Mouse (Mus musculus): ENCODE results near the gene Slc25a18. TPM values are rescaled to one million over a fixed set of nuclear protein-coding genes. Genes with fewer than 3 reads are reported as not detected.
A peak's percentile ranks its signal among the peaks of the same experiment; 100 is the strongest.

Gene Slc25a18
- polyA plus RNA-seq, 1 experiment from 2014 or later, result 3.5 TPM

DNA sequence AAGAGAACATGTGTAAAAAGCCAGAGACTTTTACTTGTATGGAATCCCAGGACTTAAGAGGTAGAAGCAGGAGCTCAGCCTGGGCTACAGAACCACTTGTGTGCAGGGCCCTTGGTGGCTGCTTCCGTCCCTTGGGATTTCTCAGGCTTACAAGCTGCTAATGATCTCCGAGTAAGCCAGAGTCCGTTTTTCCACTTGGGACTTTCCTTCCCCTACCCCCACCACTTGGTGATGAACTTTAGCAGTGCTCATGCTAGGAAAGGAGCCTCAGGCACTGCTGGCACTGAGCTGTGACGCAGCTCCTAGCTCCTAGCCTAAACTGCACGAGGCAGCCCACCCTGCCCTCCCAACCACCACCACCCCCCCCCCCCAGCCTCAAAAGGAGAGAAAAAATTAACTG is 17.3 kb downstream of the Slc25a18 start:
- Histone ChIP-seq H3K27ac (ENCODE audit: low read length) (no peak overlapping the region), H3K4me1 (replicated peaks; ENCODE audit: control insufficient read depth, insufficient read depth, low read length) (no peaks in the 10 kb centered on the region), H3K27me3 (replicated peaks; ENCODE audit: control insufficient read depth, insufficient read depth, low read length) (no peaks in the 10 kb centered on the region), H3K36me3 (ENCODE audit: control insufficient read depth, insufficient read depth) (peaks cover 17% of the 10 kb centered on the region), H3K9ac (replicated peaks; ENCODE audit: low read depth, low read length) (no peak overlapping the region), H3K4me3 (replicated peaks; ENCODE audit: low read length) (no peak overlapping the region), H3K4me2 (ENCODE audit: low read length) (no peak overlapping the region), H3K9me3 (ENCODE audit: control insufficient read depth, low read length) (no peaks in the 10 kb centered on the region)
- 84% methylated on average over 5 of the region's 5 CpGs for WGBS
- no peak for ATAC-seq

DNA sequence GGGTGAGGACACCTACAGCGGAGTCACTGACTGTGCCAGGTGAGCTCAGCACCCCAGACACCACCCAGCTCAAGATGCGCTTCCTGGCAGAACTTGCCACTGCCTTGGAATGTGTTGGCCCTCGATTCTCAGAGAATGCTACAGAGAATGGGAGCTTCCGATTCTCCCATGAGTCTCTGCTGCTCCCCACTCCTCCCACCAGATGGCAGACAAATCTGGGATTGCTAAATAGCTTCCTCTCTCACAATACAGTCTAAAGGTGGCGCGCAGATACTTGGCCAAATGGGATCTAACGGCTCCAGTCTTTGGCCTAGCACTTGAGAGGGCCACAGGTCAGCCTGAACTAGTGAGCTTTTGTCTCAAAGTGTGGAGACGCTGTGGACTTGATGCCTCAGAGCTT is 19.6 kb downstream of the Slc25a18 start:
- H3K27ac ChIP-seq (ENCODE audit: low read length), result no peak overlapping the region
- H3K9me3 ChIP-seq (ENCODE audit: control insufficient read depth, low read length), result no peaks in the 10 kb centered on the region
- no peak overlapping the region for H3K4me2 ChIP-seq (ENCODE audit: low read length)
- H3K4me3 ChIP-seq (replicated peaks; ENCODE audit: low read length), result no peak overlapping the region
- H3K36me3 ChIP-seq (ENCODE audit: control insufficient read depth, insufficient read depth), result peaks cover 26% of the 10 kb centered on the region
- 76% methylated on average over 8 of the region's 8 CpGs for WGBS
- H3K4me1 ChIP-seq (replicated peaks; ENCODE audit: control insufficient read depth, insufficient read depth, low read length), result no peaks in the 10 kb centered on the region
- no peak overlapping the region for H3K9ac ChIP-seq (replicated peaks; ENCODE audit: low read depth, low read length)
- no peaks in the 10 kb centered on the region for H3K27me3 ChIP-seq (replicated peaks; ENCODE audit: control insufficient read depth, insufficient read depth, low read length)
- 0 out of 2 replicates have a peak, but pooled peaks have one; percentile 29 for ATAC-seq

DNA sequence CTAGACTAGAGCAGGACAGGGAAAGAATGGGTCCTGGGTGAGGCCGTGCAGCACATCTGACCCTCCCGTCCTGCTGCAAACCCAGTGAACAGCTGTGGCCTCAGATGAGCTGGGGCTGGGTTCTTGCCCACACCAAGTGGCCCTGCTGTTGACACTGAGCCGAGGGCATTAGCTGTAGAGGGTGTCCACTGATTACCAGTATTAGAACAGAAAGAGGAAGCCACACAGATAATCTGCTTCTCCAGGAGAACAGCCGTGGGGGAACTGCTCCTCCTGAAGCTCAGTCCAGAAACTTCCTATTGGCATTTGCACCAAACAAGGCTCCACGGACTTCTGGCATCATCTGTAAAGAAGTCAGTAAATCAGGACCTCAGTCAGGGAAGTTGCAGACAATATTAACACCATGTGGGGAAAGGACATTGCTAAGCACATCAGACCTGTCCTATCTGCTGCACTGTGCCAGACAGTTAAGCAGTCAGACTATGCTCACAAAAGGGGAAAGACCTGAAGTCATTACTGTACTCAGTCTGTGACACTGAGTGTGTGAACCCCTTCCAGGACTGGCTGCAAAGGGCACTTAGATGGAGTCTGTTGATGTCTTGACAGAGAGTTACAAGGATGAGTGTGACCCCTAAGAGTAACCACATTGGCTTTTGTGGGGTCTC is 22.2 kb downstream of the Slc25a18 start:
- Histone ChIP-seq H3K27ac (ENCODE audit: low read length) (no peak overlapping the region), H3K9ac (replicated peaks; ENCODE audit: low read depth, low read length) (no peak overlapping the region), H3K9me3 (ENCODE audit: control insufficient read depth, low read length) (no peaks in the 10 kb centered on the region), H3K4me1 (replicated peaks; ENCODE audit: control insufficient read depth, insufficient read depth, low read length) (no peaks in the 10 kb centered on the region), H3K4me3 (replicated peaks; ENCODE audit: low read length) (no peak overlapping the region), H3K4me2 (ENCODE audit: low read length) (no peak overlapping the region), H3K36me3 (ENCODE audit: control insufficient read depth, insufficient read depth) (peaks cover 38% of the 10 kb centered on the region), H3K27me3 (replicated peaks; ENCODE audit: control insufficient read depth, insufficient read depth, low read length) (no peaks in the 10 kb centered on the region)
- ATAC-seq, result no peak
- 93% methylated on average over 5 of the region's 5 CpGs for WGBS

DNA sequence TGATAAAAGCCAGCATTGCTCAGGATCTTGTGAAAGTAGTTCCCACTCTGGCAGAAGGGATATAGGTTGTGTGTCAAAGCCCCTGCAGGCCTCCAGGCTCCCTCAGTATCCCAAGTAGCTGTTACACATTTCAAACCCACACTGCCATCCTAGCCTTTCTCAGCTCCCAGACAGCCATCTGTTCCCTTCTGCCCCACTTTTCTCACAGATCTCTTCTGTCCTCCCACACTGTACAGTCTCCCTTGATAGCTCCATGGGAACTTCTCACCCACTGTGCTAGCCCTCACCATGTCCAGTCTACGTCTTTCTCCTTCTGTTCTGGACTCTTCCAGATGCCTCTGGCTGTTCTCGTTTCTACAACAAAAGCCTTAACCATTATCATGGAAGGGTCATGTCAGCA is 22.7 kb downstream of the Slc25a18 start:
- 95% methylated on average over 2 of the region's 2 CpGs for WGBS

DNA sequence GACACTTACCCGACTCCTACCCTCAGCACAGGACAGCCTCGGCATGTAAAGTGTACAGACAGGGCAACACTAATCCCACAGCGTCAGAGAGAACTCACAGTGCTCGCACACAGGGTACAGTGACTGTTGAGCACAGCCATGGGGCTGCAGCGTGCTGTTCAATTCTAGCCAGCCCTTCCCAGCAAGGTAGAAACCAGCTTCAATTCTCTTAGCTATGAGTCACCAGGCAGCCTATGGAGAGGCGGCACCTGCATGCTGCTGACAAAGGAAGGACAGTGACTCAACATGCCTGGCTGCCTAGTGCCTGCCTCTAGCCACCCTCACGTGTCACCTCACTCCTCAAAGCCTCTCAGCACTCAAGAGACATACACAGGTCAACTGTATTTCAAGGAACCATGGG is 24.6 kb downstream of the Slc25a18 start:
- WGBS, result 94% methylated on average over 7 of the region's 7 CpGs
- Histone ChIP-seq H3K27ac (ENCODE audit: low read length) (no peak overlapping the region), H3K27me3 (replicated peaks; ENCODE audit: control insufficient read depth, insufficient read depth, low read length) (no peaks in the 10 kb centered on the region), H3K36me3 (ENCODE audit: control insufficient read depth, insufficient read depth) (peaks cover 47% of the 10 kb centered on the region), H3K4me2 (ENCODE audit: low read length) (no peak overlapping the region), H3K4me3 (replicated peaks; ENCODE audit: low read length) (no peak overlapping the region), H3K9ac (replicated peaks; ENCODE audit: low read depth, low read length) (no peak overlapping the region), H3K9me3 (ENCODE audit: control insufficient read depth, low read length) (no peaks in the 10 kb centered on the region), H3K4me1 (replicated peaks; ENCODE audit: control insufficient read depth, insufficient read depth, low read length) (no peaks in the 10 kb centered on the region)
- ATAC-seq, result no peak

More for the DNA sequence above, 22.7 kb downstream of the Slc25a18 start:
- no peaks in the 10 kb centered on the region for H3K4me1 ChIP-seq (replicated peaks; ENCODE audit: control insufficient read depth, insufficient read depth, low read length)
- H3K36me3 ChIP-seq (ENCODE audit: control insufficient read depth, insufficient read depth), result peaks cover 38% of the 10 kb centered on the region
- H3K4me3 ChIP-seq (replicated peaks; ENCODE audit: low read length), result no peak overlapping the region
- no peaks in the 10 kb centered on the region for H3K27me3 ChIP-seq (replicated peaks; ENCODE audit: control insufficient read depth, insufficient read depth, low read length)
- no peaks in the 10 kb centered on the region for H3K9me3 ChIP-seq (ENCODE audit: control insufficient read depth, low read length)
- H3K27ac ChIP-seq (ENCODE audit: low read length), result no peak overlapping the region
- no peak overlapping the region for H3K4me2 ChIP-seq (ENCODE audit: low read length)
- 0 out of 2 replicates have a peak, but pooled peaks have one; percentile 21 for ATAC-seq
- no peak overlapping the region for H3K9ac ChIP-seq (replicated peaks; ENCODE audit: low read depth, low read length)

DNA sequence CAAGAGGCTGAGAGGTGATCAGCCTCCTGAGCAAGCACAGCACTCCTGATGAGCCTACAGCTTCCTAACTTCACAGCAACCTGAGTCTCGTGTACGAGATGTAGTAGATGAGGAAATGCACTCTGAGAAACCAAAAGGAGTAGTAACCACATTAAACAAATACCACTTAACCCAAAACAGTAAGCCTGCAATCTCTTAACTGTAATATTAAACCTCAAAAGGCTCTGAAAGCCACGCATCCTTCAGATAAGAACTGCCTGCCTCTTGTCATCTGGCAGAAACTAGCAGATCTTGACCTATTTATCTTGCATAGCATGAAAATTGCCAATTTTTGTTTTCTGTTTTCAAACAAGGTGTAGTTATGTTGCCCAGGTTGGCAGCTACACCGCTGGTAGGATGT is 25.5 kb downstream of the Slc25a18 start:
- no peak overlapping the region for H3K4me3 ChIP-seq (replicated peaks; ENCODE audit: low read length)
- WGBS, result 94% methylated on average over 4 of the region's 4 CpGs
- no peaks in the 10 kb centered on the region for H3K27me3 ChIP-seq (replicated peaks; ENCODE audit: control insufficient read depth, insufficient read depth, low read length)
- ATAC-seq, result no peak
- no peaks in the 10 kb centered on the region for H3K4me1 ChIP-seq (replicated peaks; ENCODE audit: control insufficient read depth, insufficient read depth, low read length)
- no peaks in the 10 kb centered on the region for H3K9me3 ChIP-seq (ENCODE audit: control insufficient read depth, low read length)
- no peak overlapping the region for H3K9ac ChIP-seq (replicated peaks; ENCODE audit: low read depth, low read length)
- no peak overlapping the region for H3K27ac ChIP-seq (ENCODE audit: low read length)
- peaks cover 49% of the 10 kb centered on the region for H3K36me3 ChIP-seq (ENCODE audit: control insufficient read depth, insufficient read depth)
- H3K4me2 ChIP-seq (ENCODE audit: low read length), result no peak overlapping the region

DNA sequence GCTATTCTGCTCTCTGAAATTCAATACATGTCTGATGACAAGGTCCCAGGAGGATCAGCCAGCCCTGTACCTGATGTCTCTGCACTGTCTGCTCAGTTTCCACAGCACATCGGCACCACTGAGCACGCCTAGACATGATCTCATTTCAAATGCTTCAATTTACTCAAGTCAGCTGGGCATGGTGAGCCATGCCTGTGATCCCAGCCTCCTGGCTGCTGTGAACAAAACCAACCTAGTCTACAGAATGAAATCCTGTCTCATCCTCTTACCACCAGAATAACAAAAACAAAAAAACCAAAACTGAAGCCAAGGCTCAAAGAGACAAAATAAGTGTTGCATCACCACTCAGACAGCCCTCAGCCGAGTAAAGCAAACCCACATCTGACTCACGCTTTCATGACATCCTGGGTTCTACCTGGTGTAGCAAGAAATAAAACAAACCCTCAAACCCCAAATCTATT is 26.2 kb downstream of the Slc25a18 start:
- Histone ChIP-seq H3K27ac (ENCODE audit: low read length) (no peak overlapping the region), H3K4me3 (replicated peaks; ENCODE audit: low read length) (no peak overlapping the region), H3K4me1 (replicated peaks; ENCODE audit: control insufficient read depth, insufficient read depth, low read length) (no peaks in the 10 kb centered on the region), H3K9ac (replicated peaks; ENCODE audit: low read depth, low read length) (no peak overlapping the region), H3K9me3 (ENCODE audit: control insufficient read depth, low read length) (no peaks in the 10 kb centered on the region), H3K36me3 (ENCODE audit: control insufficient read depth, insufficient read depth) (peaks cover 43% of the 10 kb centered on the region), H3K27me3 (replicated peaks; ENCODE audit: control insufficient read depth, insufficient read depth, low read length) (no peaks in the 10 kb centered on the region), H3K4me2 (ENCODE audit: low read length) (no peak overlapping the region)
- 94% methylated on average over 4 of the region's 4 CpGs for WGBS
- ATAC-seq, result peak; percentile 47; the same call in 1 of the 2 replicates

DNA sequence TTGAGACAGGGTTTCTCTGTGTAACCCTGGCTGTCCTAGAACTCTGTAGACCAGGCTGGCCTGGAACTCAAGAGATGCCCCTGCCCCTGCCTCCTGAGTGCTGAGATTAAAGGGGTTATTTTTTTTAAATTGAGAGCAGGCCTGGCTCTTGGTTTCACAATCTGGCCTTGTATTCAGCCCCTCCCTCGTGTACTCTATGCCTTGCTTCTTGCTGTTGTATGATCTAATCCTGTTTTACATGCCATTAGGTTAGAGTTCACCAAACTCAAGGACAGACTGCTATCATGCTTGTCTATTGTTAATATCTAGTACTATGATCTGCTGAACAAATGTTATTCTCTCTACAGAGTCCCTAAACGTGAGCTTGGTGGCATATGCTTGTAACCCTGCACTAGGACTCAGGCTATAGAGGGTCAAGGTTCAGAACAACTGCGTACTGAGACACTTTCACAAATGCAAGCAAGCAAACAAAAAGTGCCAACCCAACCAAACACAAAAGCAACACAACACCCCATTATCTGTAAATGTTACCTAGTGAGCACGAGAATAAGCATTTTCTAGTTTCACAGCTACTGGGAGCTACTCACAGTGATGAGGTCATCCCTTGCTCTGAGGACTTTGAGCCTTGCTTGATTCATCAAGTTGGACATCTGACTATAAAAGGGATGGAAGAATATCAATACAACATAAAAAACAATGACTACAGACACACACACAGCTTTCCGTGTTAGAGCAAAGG is 33.8 kb downstream of the Slc25a18 start:
- ATAC-seq, result no peak
- Histone ChIP-seq H3K4me3 (replicated peaks; ENCODE audit: low read length) (no peak overlapping the region), H3K4me2 (ENCODE audit: low read length) (no peak overlapping the region), H3K4me1 (replicated peaks; ENCODE audit: control insufficient read depth, insufficient read depth, low read length) (no peaks in the 10 kb centered on the region), H3K27ac (ENCODE audit: low read length) (no peak overlapping the region), H3K36me3 (ENCODE audit: control insufficient read depth, insufficient read depth) (peaks cover 39% of the 10 kb centered on the region), H3K27me3 (replicated peaks; ENCODE audit: control insufficient read depth, insufficient read depth, low read length) (no peaks in the 10 kb centered on the region), H3K9ac (replicated peaks; ENCODE audit: low read depth, low read length) (no peak overlapping the region), H3K9me3 (ENCODE audit: control insufficient read depth, low read length) (no peaks in the 10 kb centered on the region)
- 83% methylated on average over 5 of the region's 5 CpGs for WGBS

DNA sequence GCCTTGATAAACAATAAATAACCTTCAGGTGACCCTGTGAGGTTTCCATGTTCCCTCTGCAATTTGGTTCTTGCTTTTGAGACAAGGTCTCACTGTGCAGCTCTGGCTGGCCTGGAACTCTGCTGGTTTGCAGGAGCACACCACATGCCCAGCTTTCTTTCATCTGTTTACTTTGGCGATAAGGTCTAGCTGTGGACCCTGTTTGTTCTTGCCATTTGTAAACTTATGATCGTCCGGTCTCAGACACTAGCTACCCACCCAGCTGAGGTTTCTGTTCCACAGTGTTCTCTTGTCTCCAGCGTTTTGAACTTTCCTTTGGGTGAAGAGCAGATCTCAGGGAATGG is 34.3 kb downstream of the Slc25a18 start:
- peaks cover 33% of the 10 kb centered on the region for H3K36me3 ChIP-seq (ENCODE audit: control insufficient read depth, insufficient read depth)
- ATAC-seq, result no peak
- WGBS, result 93% methylated on average over 4 of the region's 4 CpGs

More for the DNA sequence above, 34.3 kb downstream of the Slc25a18 start:
- Histone ChIP-seq H3K27ac (ENCODE audit: low read length) (no peak overlapping the region), H3K4me3 (replicated peaks; ENCODE audit: low read length) (no peak overlapping the region), H3K27me3 (replicated peaks; ENCODE audit: control insufficient read depth, insufficient read depth, low read length) (no peaks in the 10 kb centered on the region), H3K9me3 (ENCODE audit: control insufficient read depth, low read length) (no peaks in the 10 kb centered on the region), H3K4me1 (replicated peaks; ENCODE audit: control insufficient read depth, insufficient read depth, low read length) (no peaks in the 10 kb centered on the region), H3K4me2 (ENCODE audit: low read length) (no peak overlapping the region), H3K9ac (replicated peaks; ENCODE audit: low read depth, low read length) (no peak overlapping the region)
